Mouse (Mus musculus): ENCODE data around the gene Kazald1. TPM values are rescaled to one million over a fixed set of nuclear protein-coding genes. Genes with fewer than 3 reads are reported as not detected.

Gene Kazald1
- polyA plus RNA-seq, 1 experiment, result 9.1 TPM

DNA sequence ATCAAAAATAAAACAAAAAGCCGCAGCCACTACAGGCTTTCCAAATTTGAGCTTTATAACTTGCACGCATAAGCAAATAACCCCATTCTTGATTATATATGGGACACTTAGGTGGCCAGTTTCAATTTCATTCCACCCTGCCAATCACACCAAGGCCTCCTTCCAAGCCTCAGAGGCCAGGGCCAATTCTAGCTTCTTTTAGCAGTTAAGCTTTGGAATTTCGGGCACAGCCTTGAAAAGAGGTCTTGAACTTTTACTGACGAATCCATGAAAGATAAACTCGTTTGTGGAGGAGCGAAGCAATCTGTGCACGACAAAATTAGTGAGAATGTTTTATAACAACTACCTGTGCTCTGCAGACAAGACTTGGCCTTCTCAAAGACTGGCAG lies 17.3 kb upstream of the Kazald1 start:
- peak overlapping the region; percentile 14 for H3K27ac ChIP-seq (ENCODE audit: insufficient read depth, low read length)
- peak overlapping the region; percentile 63 for H3K4me3 ChIP-seq (ENCODE audit: insufficient read depth, low read length)
- TF ChIP-seq POLR2A (IDR thresholded peaks at IDR 0.05; ENCODE audit: extremely low read depth, insufficient read depth, low read length) (no peak), CTCF (IDR thresholded peaks at IDR 0.05; ENCODE audit: extremely low read depth, insufficient read depth, low read length) (no peak)
- H3K4me1 ChIP-seq (ENCODE audit: control insufficient read depth, insufficient read depth, low read length), result peaks cover 7% of the 10 kb centered on the region

DNA sequence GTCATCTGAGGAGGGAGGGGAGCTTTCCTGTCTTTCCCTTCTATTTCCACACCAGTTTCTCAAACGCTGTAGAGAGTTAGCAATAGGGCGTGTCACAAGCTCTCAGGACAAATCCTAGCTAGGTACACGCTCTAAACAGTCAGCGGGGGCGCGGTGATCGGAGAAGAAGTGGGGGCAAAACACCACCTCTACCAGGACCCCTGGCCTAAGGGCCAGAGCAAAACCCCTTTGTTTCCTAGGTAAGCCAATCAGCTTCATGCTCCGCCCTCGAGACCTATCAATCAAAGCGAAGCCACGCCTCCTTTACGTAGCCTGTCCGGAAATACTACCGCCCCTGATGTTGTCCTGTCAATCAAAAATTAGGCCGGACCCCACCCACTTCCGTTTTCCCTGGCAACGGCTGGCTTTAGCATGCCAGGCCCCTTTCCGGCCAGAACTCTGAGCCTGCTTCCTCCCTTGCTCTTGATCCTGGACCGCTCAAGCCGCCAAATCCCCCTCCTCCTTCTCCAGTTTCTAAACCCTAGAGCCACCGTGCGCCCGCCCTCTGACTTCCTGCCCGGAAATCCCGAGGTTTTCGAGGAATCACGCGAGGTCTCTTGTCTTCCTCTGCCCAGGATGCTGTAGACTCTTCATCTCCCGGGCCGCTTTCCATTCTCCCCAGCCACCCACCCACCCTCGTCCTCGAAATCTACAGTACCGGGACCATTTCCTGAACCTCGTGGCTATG lies 16.8 kb upstream of the Kazald1 start:
- no peak for TF ChIP-seq CTCF (IDR thresholded peaks at IDR 0.05; ENCODE audit: extremely low read depth, insufficient read depth, low read length)
- TF ChIP-seq POLR2A (IDR thresholded peaks at IDR 0.05; ENCODE audit: extremely low read depth, insufficient read depth, low read length), result peak; percentile 74; the same call in 1 of the 2 replicates
- H3K27ac ChIP-seq (ENCODE audit: insufficient read depth, low read length), result peak overlapping the region; percentile 95
- peaks cover 7% of the 10 kb centered on the region for H3K4me1 ChIP-seq (ENCODE audit: control insufficient read depth, insufficient read depth, low read length)
- peak overlapping the region; percentile 63 for H3K4me3 ChIP-seq (ENCODE audit: insufficient read depth, low read length)

GRCm38 (mm10) chr19:45058841-45059240 lies 16.2 kb upstream of the Kazald1 start:
- H3K4me3 ChIP-seq (ENCODE audit: insufficient read depth, low read length), result peak overlapping the region; percentile 63
- H3K4me1 ChIP-seq (ENCODE audit: control insufficient read depth, insufficient read depth, low read length), result peaks cover 7% of the 10 kb centered on the region
- TF ChIP-seq CTCF (IDR thresholded peaks at IDR 0.05; ENCODE audit: extremely low read depth, insufficient read depth, low read length) (no peak), POLR2A (IDR thresholded peaks at IDR 0.05; ENCODE audit: extremely low read depth, insufficient read depth, low read length) (no peak)
- peak overlapping the region; percentile 73 for H3K27ac ChIP-seq (ENCODE audit: insufficient read depth, low read length)

GRCm38 (mm10) chr19:45063565-45064292 lies 11.3 kb upstream of the Kazald1 start:
- H3K4me1 ChIP-seq (ENCODE audit: control insufficient read depth, insufficient read depth, low read length), result no peaks in the 10 kb centered on the region
- TF ChIP-seq CTCF (IDR thresholded peaks at IDR 0.05; ENCODE audit: extremely low read depth, insufficient read depth, low read length) (peak; percentile 55), POLR2A (IDR thresholded peaks at IDR 0.05; ENCODE audit: extremely low read depth, insufficient read depth, low read length) (no peak)
- H3K27ac ChIP-seq (ENCODE audit: insufficient read depth, low read length), result no peak overlapping the region
- no peak overlapping the region for H3K4me3 ChIP-seq (ENCODE audit: insufficient read depth, low read length)

DNA sequence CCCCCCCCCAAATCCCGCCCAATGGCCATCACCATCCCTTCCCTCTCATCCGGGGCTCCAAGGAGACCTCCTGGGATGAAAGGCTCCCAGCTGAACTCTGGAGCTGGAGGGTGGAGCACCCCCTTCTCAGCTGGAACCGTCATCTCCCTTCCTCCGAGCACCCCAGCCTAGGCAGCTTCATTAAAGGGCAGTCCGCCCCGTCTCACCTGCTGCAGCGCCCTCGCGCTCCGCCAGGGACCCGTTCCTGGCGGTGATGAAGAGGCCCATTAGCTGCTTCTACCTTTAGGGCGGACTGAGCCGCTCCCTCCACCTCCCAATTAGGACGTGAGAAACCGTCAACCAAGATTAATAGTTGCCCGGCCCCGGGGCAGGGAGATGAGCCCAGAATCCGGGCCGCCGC lies 9.8 kb upstream of the Kazald1 start:
- TF ChIP-seq CTCF (IDR thresholded peaks at IDR 0.05; ENCODE audit: extremely low read depth, insufficient read depth, low read length), result no peak
- no peak for TF ChIP-seq POLR2A (IDR thresholded peaks at IDR 0.05; ENCODE audit: extremely low read depth, insufficient read depth, low read length)
- Histone ChIP-seq H3K27ac (ENCODE audit: insufficient read depth, low read length) (no peak overlapping the region), H3K4me3 (ENCODE audit: insufficient read depth, low read length) (no peak overlapping the region), H3K4me1 (ENCODE audit: control insufficient read depth, insufficient read depth, low read length) (no peaks in the 10 kb centered on the region)

GRCm38 (mm10) chr19:45067170-45067569 lies 7.9 kb upstream of the Kazald1 start:
- Histone ChIP-seq H3K27ac (ENCODE audit: insufficient read depth, low read length) (no peak overlapping the region), H3K4me3 (ENCODE audit: insufficient read depth, low read length) (no peak overlapping the region), H3K4me1 (ENCODE audit: control insufficient read depth, insufficient read depth, low read length) (no peaks in the 10 kb centered on the region)
- TF ChIP-seq CTCF (IDR thresholded peaks at IDR 0.05; ENCODE audit: extremely low read depth, insufficient read depth, low read length), result no peak

- no peaks in the 10 kb centered on the region for H3K4me1 ChIP-seq (ENCODE audit: control insufficient read depth, insufficient read depth, low read length)
- H3K4me3 ChIP-seq (ENCODE audit: insufficient read depth, low read length), result no peak overlapping the region
- TF ChIP-seq POLR2A (IDR thresholded peaks at IDR 0.05; ENCODE audit: extremely low read depth, insufficient read depth, low read length) (no peak), CTCF (IDR thresholded peaks at IDR 0.05; ENCODE audit: extremely low read depth, insufficient read depth, low read length) (no peak)
- H3K27ac ChIP-seq (ENCODE audit: insufficient read depth, low read length), result no peak overlapping the region
Measured at GRCm38 (mm10) chr19:45067758-45068510, 7.1 kb upstream of the Kazald1 start.

DNA sequence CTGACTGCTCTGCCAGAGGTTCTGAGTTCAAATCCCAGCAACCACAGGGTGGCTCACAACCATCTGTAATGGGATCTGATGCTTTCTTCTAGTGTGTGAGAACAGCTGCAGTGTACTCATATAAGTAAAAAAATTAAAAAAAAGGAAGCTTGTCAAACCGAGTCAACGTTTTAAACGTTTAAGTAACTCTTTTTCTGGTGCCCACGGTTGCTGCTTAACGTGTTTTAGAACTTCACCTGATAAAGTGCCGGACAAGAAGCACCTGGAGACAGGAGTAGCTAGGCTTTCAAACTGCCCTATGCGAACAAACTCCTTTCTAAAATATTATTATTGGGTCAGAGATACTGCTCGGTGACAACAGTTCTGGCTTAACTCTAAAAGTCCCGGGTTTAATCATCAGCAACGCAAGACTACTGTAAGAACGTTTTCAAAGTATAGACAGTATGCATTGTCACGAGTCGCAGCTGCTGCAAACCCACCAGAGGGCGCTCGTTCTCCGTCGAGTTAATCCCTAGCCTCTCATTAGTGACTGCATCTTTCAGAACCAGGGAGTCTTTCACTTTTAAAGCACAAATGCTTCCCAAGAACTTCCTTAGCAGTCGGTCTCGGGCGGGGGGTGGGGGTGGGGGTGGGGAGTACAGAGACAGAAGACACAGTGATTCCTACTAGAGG lies 1.0 kb upstream of the Kazald1 start:
- H3K4me3 ChIP-seq (ENCODE audit: insufficient read depth, low read length), result peak overlapping the region; percentile 71
- H3K27ac ChIP-seq (ENCODE audit: insufficient read depth, low read length), result no peak overlapping the region
- TF ChIP-seq POLR2A (IDR thresholded peaks at IDR 0.05; ENCODE audit: extremely low read depth, insufficient read depth, low read length) (no peak), CTCF (IDR thresholded peaks at IDR 0.05; ENCODE audit: extremely low read depth, insufficient read depth, low read length) (peak; percentile 84)
- H3K4me1 ChIP-seq (ENCODE audit: control insufficient read depth, insufficient read depth, low read length), result no peaks in the 10 kb centered on the region

Data from cortical plate, adult 2 months (tissue).